Mouse (Mus musculus): ENCODE results near the gene Slamf1. TPM values are rescaled to one million over a fixed set of nuclear protein-coding genes. Genes with fewer than 3 reads are reported as not detected.

Gene Slamf1
- polyA plus RNA-seq, 1 experiment from 2014 or later, result 0.28 TPM

DNA sequence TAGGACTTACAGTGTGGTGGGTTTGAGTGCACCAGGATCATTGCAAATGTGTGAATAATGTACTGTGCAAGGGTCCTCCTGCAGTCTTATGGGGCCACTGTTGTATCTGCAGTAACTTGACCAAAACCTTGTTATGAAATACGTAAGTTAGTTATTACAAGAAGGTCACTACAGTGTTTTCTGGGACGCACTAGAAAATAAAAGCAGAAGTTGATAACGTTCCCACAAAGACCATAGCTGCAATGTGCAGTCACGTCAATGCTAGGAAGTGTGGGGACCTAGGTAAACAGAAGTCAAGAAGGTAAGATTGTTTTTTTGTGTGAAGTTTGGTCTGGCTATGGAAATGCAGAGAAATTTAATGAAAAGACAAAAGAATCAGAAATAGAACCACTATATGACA, 50.1 kb downstream of the Slamf1 start:
- 82% methylated on average over 4 of the region's 4 CpGs for WGBS
- H3K36me3 ChIP-seq (replicated peaks; ENCODE audit: control insufficient read depth, insufficient read depth, low read depth, low read length), result no peaks in the 10 kb centered on the region
- no peak for DNase-seq (ENCODE audit: low spot score)
- no peaks in the 10 kb centered on the region for H3K9me3 ChIP-seq (replicated peaks; ENCODE audit: control insufficient read depth, low read length)
- H3K9ac ChIP-seq (replicated peaks; ENCODE audit: low read length), result no peak overlapping the region
- H3K27me3 ChIP-seq (ENCODE audit: control insufficient read depth, insufficient read depth, low read length), result no peaks in the 10 kb centered on the region
- no peak overlapping the region for H3K4me3 ChIP-seq (ENCODE audit: low read depth, low read length)
- no peak overlapping the region for H3K27ac ChIP-seq (replicated peaks; ENCODE audit: low read depth, low read length)
- no peak overlapping the region for H3K4me2 ChIP-seq (ENCODE audit: low read depth, low read length)
- ATAC-seq (replicated peaks; ENCODE audit: insufficient number of reproducible peaks, low FRiP score, low TSS enrichment, low read depth), result no peak
- H3K4me1 ChIP-seq (ENCODE audit: control insufficient read depth, insufficient read depth, low read length), result no peaks in the 10 kb centered on the region

DNA sequence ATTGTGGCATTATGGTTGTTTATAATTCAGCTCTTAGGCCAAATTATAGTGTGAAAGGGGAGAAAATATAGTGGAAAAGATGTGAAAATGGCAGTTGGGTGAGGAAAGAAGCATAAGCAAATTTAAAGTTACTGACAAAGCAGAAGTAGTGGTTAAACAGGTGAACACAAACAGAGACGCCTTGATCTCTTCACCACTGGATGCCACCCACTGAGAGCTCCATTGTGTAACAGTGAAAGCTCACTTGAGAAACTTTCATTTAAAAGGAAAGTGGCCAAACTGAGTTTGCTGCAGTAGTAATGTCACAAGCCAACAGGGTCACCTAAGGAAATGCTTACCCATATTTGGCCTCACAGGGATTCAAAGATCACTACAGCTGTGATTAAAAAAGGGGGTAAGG, 54.4 kb downstream of the Slamf1 start:
- H3K4me1 ChIP-seq (ENCODE audit: control insufficient read depth, insufficient read depth, low read length), result no peaks in the 10 kb centered on the region
- H3K9ac ChIP-seq (replicated peaks; ENCODE audit: low read length), result no peak overlapping the region
- no peak overlapping the region for H3K27ac ChIP-seq (replicated peaks; ENCODE audit: low read depth, low read length)
- no peak for ATAC-seq (replicated peaks; ENCODE audit: insufficient number of reproducible peaks, low FRiP score, low TSS enrichment, low read depth)
- no peak for DNase-seq (ENCODE audit: low spot score)
- no peaks in the 10 kb centered on the region for H3K36me3 ChIP-seq (replicated peaks; ENCODE audit: control insufficient read depth, insufficient read depth, low read depth, low read length)
- no peak overlapping the region for H3K4me2 ChIP-seq (ENCODE audit: low read depth, low read length)
- WGBS, result 45% methylated on average over 1 of the region's 1 CpGs
- H3K9me3 ChIP-seq (replicated peaks; ENCODE audit: control insufficient read depth, low read length), result no peaks in the 10 kb centered on the region
- H3K27me3 ChIP-seq (ENCODE audit: control insufficient read depth, insufficient read depth, low read length), result no peaks in the 10 kb centered on the region
- H3K4me3 ChIP-seq (ENCODE audit: low read depth, low read length), result no peak overlapping the region

- H3K9me3 ChIP-seq (replicated peaks; ENCODE audit: control insufficient read depth, low read length), result no peaks in the 10 kb centered on the region
- no peak overlapping the region for H3K9ac ChIP-seq (replicated peaks; ENCODE audit: low read length)
- ATAC-seq (replicated peaks; ENCODE audit: insufficient number of reproducible peaks, low FRiP score, low TSS enrichment, low read depth) (no peak), DNase-seq (ENCODE audit: low spot score) (peak; percentile 5)
- H3K4me3 ChIP-seq (ENCODE audit: low read depth, low read length), result no peak overlapping the region
- no peaks in the 10 kb centered on the region for H3K27me3 ChIP-seq (ENCODE audit: control insufficient read depth, insufficient read depth, low read length)
- 40% methylated on average over 4 of the region's 4 CpGs for WGBS
- no peak overlapping the region for H3K4me2 ChIP-seq (ENCODE audit: low read depth, low read length)
- H3K36me3 ChIP-seq (replicated peaks; ENCODE audit: control insufficient read depth, insufficient read depth, low read depth, low read length), result no peaks in the 10 kb centered on the region
- no peak overlapping the region for H3K27ac ChIP-seq (replicated peaks; ENCODE audit: low read depth, low read length)
- H3K4me1 ChIP-seq (ENCODE audit: control insufficient read depth, insufficient read depth, low read length), result no peaks in the 10 kb centered on the region
Measured at GRCm38 (mm10) chr1:171825462-171825861, 58.5 kb downstream of the Slamf1 start.

GRCm38 (mm10) chr1:171826164-171826563, 59.2 kb downstream of the Slamf1 start:
- ATAC-seq (replicated peaks; ENCODE audit: insufficient number of reproducible peaks, low FRiP score, low TSS enrichment, low read depth) (no peak), DNase-seq (ENCODE audit: low spot score) (peak; percentile 36)
- no peak overlapping the region for H3K4me3 ChIP-seq (ENCODE audit: low read depth, low read length)
- H3K36me3 ChIP-seq (replicated peaks; ENCODE audit: control insufficient read depth, insufficient read depth, low read depth, low read length), result no peaks in the 10 kb centered on the region
- no peaks in the 10 kb centered on the region for H3K9me3 ChIP-seq (replicated peaks; ENCODE audit: control insufficient read depth, low read length)
- no peaks in the 10 kb centered on the region for H3K4me1 ChIP-seq (ENCODE audit: control insufficient read depth, insufficient read depth, low read length)
- H3K9ac ChIP-seq (replicated peaks; ENCODE audit: low read length), result no peak overlapping the region
- no peaks in the 10 kb centered on the region for H3K27me3 ChIP-seq (ENCODE audit: control insufficient read depth, insufficient read depth, low read length)
- no peak overlapping the region for H3K4me2 ChIP-seq (ENCODE audit: low read depth, low read length)
- no peak overlapping the region for H3K27ac ChIP-seq (replicated peaks; ENCODE audit: low read depth, low read length)

DNA sequence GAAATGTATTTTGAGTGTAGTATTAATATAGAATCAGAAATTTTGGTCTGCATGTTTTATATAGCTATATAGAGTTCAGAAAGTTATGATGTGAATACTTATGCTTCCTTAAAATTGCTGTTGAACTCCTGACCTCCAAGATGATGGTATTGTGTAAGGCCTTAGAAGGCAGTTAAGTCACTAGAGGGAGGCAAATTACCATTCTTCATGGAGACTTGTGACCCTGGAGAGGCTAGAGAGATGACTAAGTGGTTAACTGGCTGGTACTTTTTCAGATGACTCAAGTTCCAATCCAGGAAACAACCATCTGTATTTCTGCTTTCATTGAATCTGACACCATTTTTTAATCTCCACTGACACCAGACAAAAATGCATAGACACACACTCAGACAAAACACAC, 60.7 kb downstream of the Slamf1 start:
- DNase-seq (ENCODE audit: low spot score) (no peak), ATAC-seq (replicated peaks; ENCODE audit: insufficient number of reproducible peaks, low FRiP score, low TSS enrichment, low read depth) (no peak)
- Histone ChIP-seq H3K27me3 (ENCODE audit: control insufficient read depth, insufficient read depth, low read length) (no peaks in the 10 kb centered on the region), H3K27ac (replicated peaks; ENCODE audit: low read depth, low read length) (no peak overlapping the region), H3K4me1 (ENCODE audit: control insufficient read depth, insufficient read depth, low read length) (no peaks in the 10 kb centered on the region), H3K4me2 (ENCODE audit: low read depth, low read length) (no peak overlapping the region), H3K9ac (replicated peaks; ENCODE audit: low read length) (no peak overlapping the region), H3K9me3 (replicated peaks; ENCODE audit: control insufficient read depth, low read length) (no peaks in the 10 kb centered on the region), H3K4me3 (ENCODE audit: low read depth, low read length) (no peak overlapping the region), H3K36me3 (replicated peaks; ENCODE audit: control insufficient read depth, insufficient read depth, low read depth, low read length) (no peaks in the 10 kb centered on the region)

GRCm38 (mm10) chr1:171839488-171839887, 72.6 kb downstream of the Slamf1 start, which contains the start of gene Cd84:
Gene Cd84 (plus strand): TSS chr1:171839697.
- Histone ChIP-seq H3K27ac (replicated peaks; ENCODE audit: low read depth, low read length) (no peak within 1 kb of the TSS), H3K4me2 (ENCODE audit: low read depth, low read length) (no peak within 1 kb of the TSS), H3K9me3 (replicated peaks; ENCODE audit: control insufficient read depth, low read length) (no peaks in the 10 kb centered on the region), H3K9ac (replicated peaks; ENCODE audit: low read length) (no peak within 1 kb of the TSS), H3K36me3 (replicated peaks; ENCODE audit: control insufficient read depth, insufficient read depth, low read depth, low read length) (no peaks in the 10 kb centered on the region), H3K4me3 (ENCODE audit: low read depth, low read length) (no peak within 1 kb of the TSS), H3K27me3 (ENCODE audit: control insufficient read depth, insufficient read depth, low read length) (no peaks in the 10 kb centered on the region), H3K4me1 (ENCODE audit: control insufficient read depth, insufficient read depth, low read length) (no peaks in the 10 kb centered on the region)
- ATAC-seq (replicated peaks; ENCODE audit: insufficient number of reproducible peaks, low FRiP score, low TSS enrichment, low read depth) (no peak), DNase-seq (ENCODE audit: low spot score) (no peak)
- 89% methylated on average over 3 of the region's 3 CpGs for WGBS

GRCm38 (mm10) chr1:171840450-171841023, 73.6 kb downstream of the Slamf1 start:
- Histone ChIP-seq H3K9ac (replicated peaks; ENCODE audit: low read length) (no peak overlapping the region), H3K9me3 (replicated peaks; ENCODE audit: control insufficient read depth, low read length) (no peaks in the 10 kb centered on the region), H3K4me1 (ENCODE audit: control insufficient read depth, insufficient read depth, low read length) (no peaks in the 10 kb centered on the region), H3K36me3 (replicated peaks; ENCODE audit: control insufficient read depth, insufficient read depth, low read depth, low read length) (no peaks in the 10 kb centered on the region), H3K4me3 (ENCODE audit: low read depth, low read length) (no peak overlapping the region), H3K4me2 (ENCODE audit: low read depth, low read length) (no peak overlapping the region), H3K27me3 (ENCODE audit: control insufficient read depth, insufficient read depth, low read length) (no peaks in the 10 kb centered on the region), H3K27ac (replicated peaks; ENCODE audit: low read depth, low read length) (no peak overlapping the region)
- DNase-seq (ENCODE audit: low spot score) (no peak), ATAC-seq (replicated peaks; ENCODE audit: insufficient number of reproducible peaks, low FRiP score, low TSS enrichment, low read depth) (no peak)
- WGBS, result 84% methylated on average over 4 of the region's 4 CpGs

GRCm38 (mm10) chr1:171845035-171845754, 78.3 kb downstream of the Slamf1 start:
- Histone ChIP-seq H3K4me3 (ENCODE audit: low read depth, low read length) (no peak overlapping the region), H3K36me3 (replicated peaks; ENCODE audit: control insufficient read depth, insufficient read depth, low read depth, low read length) (no peaks in the 10 kb centered on the region), H3K4me1 (ENCODE audit: control insufficient read depth, insufficient read depth, low read length) (no peaks in the 10 kb centered on the region), H3K27ac (replicated peaks; ENCODE audit: low read depth, low read length) (no peak overlapping the region), H3K4me2 (ENCODE audit: low read depth, low read length) (no peak overlapping the region), H3K9ac (replicated peaks; ENCODE audit: low read length) (no peak overlapping the region), H3K27me3 (ENCODE audit: control insufficient read depth, insufficient read depth, low read length) (no peaks in the 10 kb centered on the region), H3K9me3 (replicated peaks; ENCODE audit: control insufficient read depth, low read length) (no peaks in the 10 kb centered on the region)
- DNase-seq (ENCODE audit: low spot score) (no peak), ATAC-seq (replicated peaks; ENCODE audit: insufficient number of reproducible peaks, low FRiP score, low TSS enrichment, low read depth) (no peak)
- 70% methylated on average over 5 of the region's 5 CpGs for WGBS

Data from embryonic facial prominence, embryonic 11.5 days (tissue).